ENCODE assay signal across 14 mouse cellular contexts in genomic region chr10:3829472-3829871, GRCm38 (mm10).
DNase-seq lines count a peak whose midpoint lies in the region; ATAC-seq lines count a peak whose summit lies in the region.
"Had no signal": no experiment of that assay in that cellular context is flagged by ENCODE, and none has a peak within 500 bp of the region (broad histone marks: within the 10 kb centered on the region; RNA-seq: fewer than 3 reads in every experiment).

No protein-coding gene starts in this region.

- peak; percentile 78 for ATAC-seq in kidney, embryonic 15.5 days (replicated peaks; ENCODE audit: low FRiP score)
- peak; percentile 76 for ATAC-seq in embryonic facial prominence, embryonic 14.5 days (ENCODE audit: low read depth)
- ATAC-seq in megakaryocyte, adult 5-6 weeks (ENCODE audit: poor library complexity, severe bottlenecking) = no peak
- ATAC-seq: CD4-positive, CD25-positive, alpha-beta regulatory T cell, adult 4 months had no signal

- H3K4me2 ChIP-seq in kidney, embryonic 15.5 days = no peak overlapping the region
- no peak overlapping the region for H3K4me2 ChIP-seq in embryonic facial prominence, embryonic 14.5 days (ENCODE audit: low read depth, low read length)
- H3K4me2 ChIP-seq: liver, embryonic 11.5 days; lung, embryonic 15.5 days had no signal

- peak overlapping the region; percentile 33; the same call in 1 of the 2 replicates for H3K27ac ChIP-seq in kidney, embryonic 15.5 days
- no peak overlapping the region for H3K27ac ChIP-seq in embryonic facial prominence, embryonic 10.5 days (replicated peaks)
- H3K27ac ChIP-seq in embryonic facial prominence, embryonic 14.5 days (replicated peaks; ENCODE audit: low read depth, low read length) = no peak overlapping the region; the same call in 1 of the 2 replicates
- H3K27ac ChIP-seq: heart, embryonic 10.5 days; lung, embryonic 15.5 days had no signal

- 12% methylated on average over 5 of the region's 5 CpGs for WGBS in kidney, embryonic 15.5 days
- WGBS in embryonic facial prominence, embryonic 10.5 days = 53% methylated on average over 5 of the region's 5 CpGs
- WGBS in embryonic facial prominence, embryonic 14.5 days = 20% methylated on average over 5 of the region's 5 CpGs

- H3K4me1 ChIP-seq in kidney, embryonic 15.5 days = peaks cover 19% of the 10 kb centered on the region
- peaks cover 44% of the 10 kb centered on the region for H3K4me1 ChIP-seq in embryonic facial prominence, embryonic 10.5 days
- peaks cover 29% of the 10 kb centered on the region for H3K4me1 ChIP-seq in embryonic facial prominence, embryonic 14.5 days (ENCODE audit: control insufficient read depth, insufficient read depth, low read length)

- H3K9ac ChIP-seq in kidney, embryonic 15.5 days = no peak overlapping the region
- H3K9ac ChIP-seq in embryonic facial prominence, embryonic 14.5 days (ENCODE audit: low read depth, low read length) = no peak overlapping the region
- H3K9ac ChIP-seq: lung, embryonic 15.5 days had no signal

- DNase-seq in kidney, postnatal 25 days = no peak
- DNase-seq in embryonic facial prominence, embryonic 10.5 days (ENCODE audit: low spot score) = peak; percentile 22
- peak; percentile 84 for DNase-seq in embryonic facial prominence, embryonic 14.5 days (ENCODE audit: low spot score)
- DNase-seq in gonadal fat pad, adult 2 months (ENCODE audit: low read depth) = peak; percentile 40
- DNase-seq in frontal cortex, postnatal 14 days (ENCODE audit: low spot score in 2 of 2) = no peak
- DNase-seq: adrenal gland, postnatal 14 days; kidney, adult 8-10 months had no signal

- H3K36me3 ChIP-seq in kidney, embryonic 15.5 days = 0 out of 2 replicates have a peak, but pooled peaks cover 3% of the 10 kb centered on the region
- no peaks in the 10 kb centered on the region for H3K36me3 ChIP-seq in embryonic facial prominence, embryonic 10.5 days (replicated peaks)
- H3K36me3 ChIP-seq in embryonic facial prominence, embryonic 14.5 days (ENCODE audit: control insufficient read depth, insufficient read depth, low read length) = no peaks in the 10 kb centered on the region
- H3K36me3 ChIP-seq: heart, embryonic 10.5 days; lung, embryonic 15.5 days had no signal

- H3K9me3 ChIP-seq in kidney, embryonic 15.5 days (replicated peaks) = no peaks in the 10 kb centered on the region
- no peaks in the 10 kb centered on the region for H3K9me3 ChIP-seq in embryonic facial prominence, embryonic 10.5 days
- no peaks in the 10 kb centered on the region for H3K9me3 ChIP-seq in embryonic facial prominence, embryonic 14.5 days (ENCODE audit: control insufficient read depth, low read length)
- H3K9me3 ChIP-seq: heart, embryonic 10.5 days; lung, embryonic 15.5 days had no signal

- H3K27me3 ChIP-seq in kidney, embryonic 15.5 days = no peaks in the 10 kb centered on the region
- H3K27me3 ChIP-seq in embryonic facial prominence, embryonic 10.5 days (replicated peaks; ENCODE audit: low read depth, poor library complexity, severe bottlenecking) = no peaks in the 10 kb centered on the region
- H3K27me3 ChIP-seq in embryonic facial prominence, embryonic 14.5 days (replicated peaks; ENCODE audit: control insufficient read depth, insufficient read depth, low read length) = no peaks in the 10 kb centered on the region
- H3K27me3 ChIP-seq: lung, embryonic 15.5 days had no signal

- H3K4me3 ChIP-seq in kidney, embryonic 15.5 days (replicated peaks) = no peak overlapping the region
- H3K4me3 ChIP-seq in embryonic facial prominence, embryonic 10.5 days = no peak overlapping the region
- H3K4me3 ChIP-seq in embryonic facial prominence, embryonic 14.5 days (ENCODE audit: low read depth, low read length) = no peak overlapping the region
- H3K4me3 ChIP-seq: erythroblast, embryonic 14.5 days; heart, embryonic 10.5 days; lung, embryonic 15.5 days had no signal

Comparison
In these comparisons a context has a peak if more than half of its experiments do, and no peak if none do; other contexts are left out.
1. DNase-seq: peak in embryonic facial prominence, embryonic 10.5 days (single experiment), embryonic facial prominence, embryonic 14.5 days (single experiment) and gonadal fat pad, adult 2 months (single experiment); none in kidney, postnatal 25 days (0 of 2) and frontal cortex, postnatal 14 days (0 of 2).